Mouse (Mus musculus): ENCODE data around the gene Dcaf4. TPM values are rescaled to one million over a fixed set of nuclear protein-coding genes. Genes with fewer than 3 reads are reported as not detected.

Dcaf4 gene
- total RNA-seq (2022) = 10 to 100 TPM; 29.4 to 35.6 (median 30.6) TPM

DNA sequence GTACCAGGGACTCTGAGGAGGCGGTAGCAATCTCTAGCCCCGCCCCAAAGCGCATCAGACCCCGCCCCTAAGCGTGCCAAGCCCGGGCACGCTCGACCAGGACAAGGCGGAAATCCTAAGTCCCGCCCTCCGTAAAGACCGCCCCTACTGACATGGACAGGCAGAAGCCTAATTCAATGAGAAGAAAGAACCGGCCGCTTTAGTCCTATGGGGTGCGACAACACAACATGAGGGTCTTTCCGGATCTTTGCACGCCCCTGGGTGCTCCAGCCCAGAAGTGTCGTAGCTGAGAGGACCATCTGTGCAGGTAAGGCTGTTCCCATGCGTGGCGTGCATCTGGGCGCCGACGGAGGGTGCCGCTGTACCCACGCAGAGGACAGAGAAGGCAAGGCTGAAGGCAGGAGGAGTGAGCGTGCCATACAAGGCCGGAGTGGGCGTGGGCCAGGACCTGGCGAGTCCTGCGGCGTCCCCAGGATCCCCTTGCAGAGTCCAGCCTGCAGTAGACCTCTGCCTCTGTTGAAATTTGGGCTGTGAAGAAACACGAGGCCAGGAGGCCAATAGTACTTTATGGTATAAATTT lies at the start of gene Dcaf4:
TSS of gene Dcaf4 (plus strand) at position 156 of the 580 bp plus-strand sequence.
- peak; percentile 90 to 96 for DNase-seq (ENCODE audit: low spot score in 2 of 2)

DNA sequence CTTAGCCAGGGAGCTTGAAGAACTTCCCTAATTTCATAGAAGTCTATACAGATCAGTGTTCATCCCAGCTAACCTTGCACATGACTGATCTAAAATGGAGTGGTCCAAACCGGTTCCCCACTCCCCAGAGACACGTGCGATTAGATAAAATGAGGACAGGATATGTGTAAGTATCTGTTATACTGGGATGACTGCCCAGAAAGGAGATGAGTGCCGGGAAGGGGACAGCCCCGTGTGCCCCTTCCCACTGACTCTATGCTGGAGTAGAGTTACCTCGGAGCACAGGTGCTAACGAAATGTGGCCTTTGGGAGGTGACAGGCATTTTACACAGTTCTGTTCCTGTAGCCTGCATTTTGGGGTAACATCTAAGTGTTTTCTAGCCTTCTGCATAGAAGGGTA lies 48.5 kb upstream of the Dcaf4 start:
- no peak for DNase-seq (ENCODE audit: low spot score in 2 of 2)

DNA sequence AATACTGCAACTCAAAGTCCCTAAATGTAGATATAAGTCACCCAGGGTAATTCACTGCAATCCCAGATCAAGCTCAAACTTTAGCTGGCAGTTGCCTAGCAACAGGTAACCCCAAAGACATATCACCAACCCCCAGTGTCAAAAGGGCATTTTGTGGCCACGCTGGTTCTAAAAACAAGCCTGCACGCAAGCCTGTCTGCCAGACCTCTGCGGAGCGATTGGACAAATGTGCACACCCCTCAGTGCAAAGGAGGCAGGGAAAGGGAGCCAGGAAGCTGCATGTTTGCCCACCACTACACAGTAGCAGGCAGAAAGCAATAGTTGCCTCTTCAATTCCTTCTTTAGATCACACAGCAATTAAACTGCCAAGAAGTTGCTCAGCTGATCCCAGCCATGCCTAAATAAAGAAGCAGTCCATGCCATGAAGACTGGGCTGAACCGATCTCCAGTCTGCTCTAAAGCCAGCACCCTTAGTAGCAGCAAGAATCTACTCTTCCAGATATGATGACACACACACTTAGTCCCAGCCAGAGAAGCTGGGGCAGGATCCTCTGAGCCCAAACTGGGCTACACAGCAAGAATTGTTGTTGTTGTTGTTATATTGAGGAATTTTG lies 46.2 kb upstream of the Dcaf4 start:
- no peak for DNase-seq (ENCODE audit: low spot score in 2 of 2)

DNA sequence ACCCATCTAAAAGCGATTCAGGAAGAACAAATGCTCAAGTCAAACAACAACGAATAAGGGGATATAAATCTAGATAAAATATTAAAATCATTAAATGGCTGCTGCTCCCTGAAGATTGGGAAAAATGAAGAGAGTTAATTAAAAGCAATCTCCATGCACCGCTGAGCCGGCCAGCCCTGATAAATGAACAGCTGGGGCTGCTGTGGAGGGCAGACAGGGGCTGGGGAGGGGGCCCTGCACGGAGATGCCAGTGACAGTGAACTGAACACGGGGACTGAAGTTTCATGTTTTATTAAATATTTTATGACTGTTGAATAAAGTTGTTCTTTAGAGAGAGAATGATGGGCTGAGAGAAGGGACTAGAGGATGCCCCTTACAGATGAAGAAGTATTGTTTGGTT lies 44.8 kb upstream of the Dcaf4 start:
- no peak for DNase-seq (ENCODE audit: low spot score in 2 of 2)

DNA sequence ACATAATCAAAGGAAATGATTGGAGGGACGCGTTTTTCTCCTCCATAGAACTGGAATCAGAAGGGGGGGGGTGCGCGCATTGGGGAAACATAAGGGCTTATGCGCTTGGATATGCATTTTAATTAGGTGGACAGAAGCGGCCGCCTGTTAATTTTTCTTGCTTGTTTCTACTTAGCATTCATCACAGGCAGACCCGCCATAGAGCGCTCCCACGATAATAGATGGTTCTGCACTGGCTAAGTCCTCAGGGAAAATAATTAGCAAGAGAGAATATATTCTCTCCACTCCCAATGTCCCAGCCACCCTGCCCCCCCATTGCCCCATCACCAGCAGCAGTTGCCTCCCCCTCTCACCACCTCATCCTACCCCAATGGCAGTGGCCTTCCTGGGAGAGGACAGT lies 44.0 kb upstream of the Dcaf4 start:
- DNase-seq (ENCODE audit: low spot score in 2 of 2) = no peak

DNA sequence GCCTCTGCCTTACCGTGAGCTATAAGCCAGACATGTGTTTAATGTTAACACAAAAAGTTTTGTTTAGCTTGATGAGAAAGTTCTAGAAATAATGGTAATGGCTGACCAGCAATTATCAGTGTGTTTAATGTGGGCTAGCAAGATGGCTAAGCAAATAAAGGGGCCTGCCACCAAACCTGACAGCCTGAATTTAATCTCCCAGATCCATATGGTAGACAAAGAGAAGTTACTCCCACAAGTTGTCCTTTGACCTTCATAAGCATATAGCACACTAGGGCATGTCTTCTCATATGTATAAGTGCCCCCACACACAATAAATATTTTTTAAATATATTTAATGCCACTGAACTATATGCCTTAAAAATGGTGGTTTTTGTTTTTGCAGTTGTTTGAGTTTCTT lies 41.1 kb upstream of the Dcaf4 start:
- DNase-seq (ENCODE audit: low spot score in 2 of 2) = no peak

DNA sequence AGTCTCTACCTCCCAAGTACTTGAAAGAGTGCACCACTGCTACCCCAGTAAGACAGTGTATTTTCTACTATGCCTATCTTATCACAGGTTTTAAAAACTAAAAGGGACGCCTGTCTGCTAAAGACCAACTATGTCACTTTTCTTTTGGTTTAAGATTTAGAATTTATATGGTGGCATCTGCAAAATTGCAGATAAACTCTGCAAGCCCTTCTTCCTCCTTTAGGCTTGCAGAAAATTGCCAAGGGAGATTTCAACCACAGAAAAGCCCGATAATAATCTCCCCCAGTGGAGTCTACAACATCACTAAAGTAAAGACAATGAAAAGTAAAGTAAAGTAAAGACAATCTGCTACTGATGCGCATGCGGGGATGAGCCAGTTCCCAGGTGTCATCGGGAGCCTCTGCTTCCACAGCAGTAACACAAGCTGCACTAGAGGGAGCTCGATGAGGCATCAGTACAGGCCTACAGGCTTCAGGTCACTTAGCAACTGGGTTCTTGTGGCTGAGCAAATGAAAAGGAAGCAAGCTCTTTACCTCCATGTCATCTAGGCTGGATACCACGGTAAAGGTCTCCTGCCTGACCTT lies 40.4 kb upstream of the Dcaf4 start:
- no peak for DNase-seq (ENCODE audit: low spot score in 2 of 2)

DNA sequence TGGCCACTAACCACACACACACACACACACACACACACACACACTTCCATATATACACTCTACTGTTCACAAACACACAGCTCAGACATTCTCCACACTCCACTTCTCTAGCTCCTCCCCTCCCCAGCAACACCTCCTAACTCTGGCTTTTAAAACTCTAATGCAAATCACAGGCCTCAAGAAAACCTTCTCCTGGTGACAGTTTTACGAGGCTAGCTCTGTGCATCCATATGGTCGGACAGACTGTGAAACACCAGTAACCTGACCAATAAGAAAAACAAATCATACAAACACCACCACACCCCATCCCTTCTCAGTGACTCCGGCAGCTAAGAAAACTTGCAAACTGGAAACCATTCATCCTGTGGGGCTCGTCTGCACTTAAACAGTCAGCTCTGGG lies 38.8 kb upstream of the Dcaf4 start:
- no peak for DNase-seq (ENCODE audit: low spot score in 2 of 2)

DNA sequence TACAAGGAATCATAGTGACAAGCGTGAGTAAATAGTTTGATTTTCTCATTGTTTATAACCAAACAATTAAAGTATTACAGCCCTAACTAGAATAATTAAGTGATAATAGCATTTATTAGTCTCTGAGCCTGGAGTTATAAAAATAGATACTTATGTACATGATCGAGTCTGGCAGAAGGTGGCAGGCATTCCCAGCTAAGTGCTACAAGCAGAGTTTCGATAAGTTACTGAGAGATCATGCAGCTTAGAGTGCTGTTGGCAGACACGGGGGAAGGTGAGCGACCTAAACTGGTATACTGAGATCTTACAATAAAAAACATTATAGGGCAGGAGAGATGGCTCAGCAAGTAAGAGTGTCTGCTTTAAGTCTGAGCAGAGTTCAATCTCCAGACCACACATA lies 36.6 kb upstream of the Dcaf4 start:
- DNase-seq (ENCODE audit: low spot score in 2 of 2) = no peak

DNA sequence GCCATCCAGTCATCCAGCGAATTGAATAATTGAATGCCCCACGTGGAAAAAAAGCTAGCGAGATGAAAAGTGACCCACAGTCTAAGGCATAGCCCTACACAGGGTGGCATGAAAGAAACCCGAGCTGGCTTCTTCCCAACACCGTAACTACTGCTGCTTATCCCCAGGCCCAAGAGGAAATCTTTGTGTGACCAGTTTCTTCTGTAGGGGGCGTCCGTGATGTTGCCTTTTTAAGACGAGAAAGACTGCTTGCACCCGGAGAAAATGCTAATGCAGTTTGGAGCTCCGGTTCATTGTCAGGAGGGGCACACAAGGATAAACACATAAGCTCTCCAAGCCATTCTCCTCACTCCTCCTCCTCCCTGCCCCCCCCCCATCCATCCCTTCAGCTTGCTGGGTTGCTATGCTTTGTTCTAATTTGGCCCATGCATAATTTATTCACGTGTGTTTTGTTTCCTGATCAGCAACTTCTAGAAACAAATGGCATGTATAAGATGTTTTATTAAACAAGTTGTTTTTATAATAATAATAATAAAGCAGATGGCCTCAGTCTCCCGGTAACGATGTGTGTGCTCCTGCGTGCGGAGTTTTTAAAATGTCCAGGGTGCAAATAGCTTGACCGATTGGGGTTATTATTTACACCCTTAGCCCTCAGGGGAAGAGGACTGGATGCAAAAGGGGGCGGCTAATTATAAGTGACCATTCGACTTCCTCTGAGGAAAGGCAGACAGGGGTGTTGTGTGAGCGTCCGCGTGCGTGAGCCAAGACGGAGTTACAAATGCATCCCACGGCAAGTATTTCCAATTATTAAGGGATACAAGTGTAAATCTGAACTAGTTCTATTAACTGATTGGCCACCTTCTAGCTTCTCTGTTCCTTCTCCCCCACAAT lies 35.2 kb upstream of the Dcaf4 start:
- DNase-seq (ENCODE audit: low spot score in 2 of 2) = no peak

DNA sequence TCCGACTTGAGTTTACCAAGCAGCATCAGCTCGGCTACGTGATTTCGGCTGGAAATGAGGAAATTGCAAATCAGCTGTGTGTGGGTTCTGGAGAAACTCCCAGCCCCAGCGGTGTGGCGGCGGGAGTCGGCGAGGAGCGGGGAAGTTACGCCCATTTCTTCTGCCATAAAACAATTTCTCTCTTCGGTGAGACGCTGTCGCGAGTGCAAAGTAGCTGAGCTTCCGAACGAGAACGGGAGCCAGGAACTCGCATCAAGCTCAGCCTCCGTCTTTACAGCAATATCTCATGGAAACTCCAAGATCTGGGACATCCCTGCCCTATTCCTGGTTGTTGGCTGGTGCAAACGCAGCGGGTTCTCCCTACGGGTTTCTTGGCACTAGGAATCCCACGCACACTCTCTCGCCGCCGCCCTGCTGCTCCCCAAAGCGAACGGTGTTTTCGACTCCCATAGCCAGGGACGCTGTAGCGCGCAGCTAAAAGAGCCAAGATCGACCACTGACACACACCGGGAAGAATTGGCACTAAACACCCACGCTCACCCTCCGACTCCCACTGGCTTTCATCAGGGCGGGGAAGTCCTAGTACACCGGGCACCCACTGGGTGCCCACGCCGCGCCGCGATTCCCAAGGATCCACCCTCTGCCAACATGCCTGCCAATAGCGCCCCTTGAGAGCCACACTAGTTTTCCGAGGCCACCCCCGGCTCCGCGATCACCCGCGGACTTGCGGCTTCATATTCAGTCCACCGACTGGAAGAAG lies 34.2 kb upstream of the Dcaf4 start:
- peak; percentile 28 to 51 for DNase-seq (ENCODE audit: low spot score in 2 of 2)

DNA sequence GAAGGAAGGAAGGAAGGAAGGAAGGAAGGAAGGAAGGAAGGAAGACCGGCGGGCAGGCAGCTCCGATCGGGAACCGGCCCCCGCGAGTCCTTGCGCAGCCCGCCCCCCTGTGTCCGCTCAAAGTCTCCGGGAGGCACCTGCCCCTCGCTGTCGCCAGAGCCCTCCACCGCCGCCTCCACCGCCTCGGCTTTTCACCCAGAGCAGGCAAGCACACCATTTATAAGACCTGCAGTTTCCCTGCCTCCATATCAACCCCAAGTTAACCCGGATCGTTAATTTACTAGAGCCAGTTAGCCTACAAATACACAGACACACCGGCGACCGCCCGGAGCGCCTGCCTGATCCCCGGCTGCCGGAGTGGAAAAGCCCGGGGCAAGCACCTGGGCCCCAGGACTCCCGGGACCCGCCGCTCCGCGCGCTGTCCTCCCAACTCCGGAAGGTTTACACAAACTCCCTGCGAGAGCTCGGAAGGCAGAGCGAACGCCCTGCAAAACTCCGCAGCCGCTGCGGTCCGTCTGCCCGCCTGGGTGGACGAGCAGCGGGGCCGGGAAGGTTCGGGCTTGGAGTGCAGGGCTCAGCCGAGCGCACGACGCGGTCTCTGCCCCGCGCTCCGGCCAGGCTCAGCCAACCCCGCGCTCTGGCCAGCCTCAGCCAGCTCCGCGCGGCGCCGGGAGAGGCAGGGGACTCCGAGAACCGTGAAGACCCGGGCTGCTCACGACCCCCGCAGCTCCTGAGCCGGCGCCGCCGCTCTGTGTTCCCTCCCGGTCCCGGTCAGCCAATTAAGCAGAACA lies 33.4 kb upstream of the Dcaf4 start:
- DNase-seq (ENCODE audit: low spot score in 2 of 2) = peak in 1 of 2 experiments; percentile 18

DNA sequence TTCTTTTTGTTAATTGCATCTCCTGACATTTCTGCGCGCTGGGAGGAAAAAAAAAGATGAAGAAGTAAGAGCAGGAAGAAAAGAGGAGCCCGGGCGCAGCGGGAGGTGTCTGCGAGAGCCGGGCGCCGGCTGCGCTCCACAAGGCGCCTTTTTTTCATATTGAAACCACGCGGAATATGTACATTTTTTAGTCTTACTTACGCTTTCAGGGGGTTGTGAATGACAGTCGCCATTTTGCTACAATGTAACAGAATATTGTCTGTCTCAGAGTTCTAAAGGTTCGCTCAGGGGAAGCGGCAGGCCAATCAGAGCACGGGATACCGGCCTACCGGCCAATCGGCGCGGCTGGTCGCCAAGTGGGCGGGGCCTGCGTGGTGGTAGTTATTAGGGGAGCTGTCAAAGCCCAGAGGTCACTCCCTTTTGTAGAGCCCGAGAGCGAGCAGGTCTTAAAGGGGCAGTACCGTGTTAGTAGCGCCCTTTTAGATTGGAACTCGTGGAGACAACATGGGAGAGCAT lies 32.7 kb upstream of the Dcaf4 start, which contains the start of gene Dpf3:
TSS of gene Dpf3 (minus strand) at position 241 of the 516 bp plus-strand sequence.
- peak; percentile 93 to 95 for DNase-seq (ENCODE audit: low spot score in 2 of 2)

DNA sequence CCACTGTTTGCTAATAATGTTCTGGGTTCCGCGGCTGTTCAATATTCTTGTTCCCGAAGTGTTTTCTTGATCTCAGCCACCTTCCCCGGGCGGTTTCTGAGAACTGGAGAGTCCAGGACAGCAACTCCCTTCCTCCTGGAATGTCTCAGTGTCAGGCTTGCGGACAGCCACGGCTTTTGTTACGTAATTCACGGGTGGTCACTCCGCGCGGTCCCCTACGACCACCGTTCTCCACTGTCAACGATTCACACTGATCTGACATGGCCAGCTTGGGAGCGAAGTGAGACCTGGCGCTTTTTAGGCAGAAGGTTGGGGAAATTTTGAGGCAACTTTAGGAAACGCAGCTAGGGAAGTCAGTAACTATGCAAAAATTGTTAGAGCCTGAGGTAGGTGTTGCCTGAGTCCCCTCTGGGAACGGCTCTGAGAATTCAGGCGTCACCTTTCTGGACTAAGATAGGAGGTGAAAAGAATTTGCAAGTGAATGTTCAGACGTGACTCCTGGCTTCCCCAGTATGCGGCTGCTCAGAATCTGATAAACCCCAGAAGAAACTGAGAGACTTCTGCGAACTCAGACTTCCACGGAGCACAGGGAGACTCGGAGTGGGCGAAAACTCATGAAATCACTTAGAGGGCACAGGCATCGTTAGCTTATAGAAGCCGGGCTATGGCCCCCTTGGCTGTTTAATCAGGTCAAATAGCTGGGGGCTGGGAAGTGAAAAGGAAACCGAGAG lies 31.9 kb upstream of the Dcaf4 start:
- DNase-seq (ENCODE audit: low spot score in 2 of 2) = no peak

DNA sequence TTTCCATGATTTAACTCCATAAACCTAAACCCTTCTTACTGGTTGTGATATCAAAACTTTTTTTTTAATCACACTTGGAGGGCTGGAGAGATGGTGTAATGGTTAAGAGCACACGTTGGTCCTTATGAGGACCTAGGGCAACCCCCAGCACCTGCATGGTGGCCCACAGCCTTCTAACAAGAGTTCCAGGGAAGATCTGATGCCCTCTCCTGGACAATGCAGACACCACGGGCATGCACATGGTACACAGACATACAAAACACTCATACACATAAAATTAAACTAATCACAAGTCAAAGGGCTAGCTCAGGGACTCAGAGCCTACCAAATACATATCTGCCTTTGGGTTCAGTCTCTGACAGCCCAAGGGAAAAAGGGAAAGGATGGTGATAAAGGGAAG lies 30.5 kb upstream of the Dcaf4 start:
- no peak for DNase-seq (ENCODE audit: low spot score in 2 of 2)

DNA sequence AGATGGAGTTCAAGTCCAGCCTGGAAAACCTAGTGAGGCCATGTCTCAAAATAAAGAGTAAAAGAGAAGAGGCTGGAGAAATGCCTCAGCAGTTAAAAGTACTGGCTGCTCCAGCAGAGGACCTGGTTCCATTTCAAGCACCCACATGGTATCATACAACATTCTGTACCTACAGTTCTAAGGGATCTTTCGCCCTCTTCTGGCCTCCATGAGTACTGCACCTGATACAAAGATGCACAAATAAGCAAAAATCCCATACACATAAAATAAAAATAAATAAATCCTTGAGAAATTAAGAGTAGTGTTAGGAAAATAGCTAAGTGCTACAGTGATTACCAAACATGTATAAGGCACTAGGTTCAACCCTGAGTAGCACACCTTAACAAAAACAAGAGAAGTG lies 28.7 kb upstream of the Dcaf4 start:
- no peak for DNase-seq (ENCODE audit: low spot score in 2 of 2)

DNA sequence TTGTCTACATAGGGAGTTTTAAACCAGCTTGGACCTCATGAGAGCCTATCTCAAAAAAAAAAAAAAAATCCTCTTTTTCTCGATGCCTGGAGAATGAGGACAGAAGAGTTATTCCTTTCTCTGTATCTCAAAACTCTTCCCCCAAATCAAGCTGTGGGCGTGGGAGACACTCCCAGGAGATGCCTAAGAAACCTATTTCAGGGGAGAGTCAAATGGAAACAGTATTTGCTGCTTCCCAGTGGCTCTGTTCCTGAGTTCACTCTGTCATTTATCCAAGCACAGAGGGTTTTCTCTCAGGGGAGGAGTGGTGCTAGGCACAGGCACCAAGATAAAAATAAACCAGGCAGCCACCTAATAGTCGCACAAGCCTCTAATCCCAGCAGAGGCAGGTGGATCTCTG lies 27.5 kb upstream of the Dcaf4 start:
- DNase-seq (ENCODE audit: low spot score in 2 of 2) = no peak

DNA sequence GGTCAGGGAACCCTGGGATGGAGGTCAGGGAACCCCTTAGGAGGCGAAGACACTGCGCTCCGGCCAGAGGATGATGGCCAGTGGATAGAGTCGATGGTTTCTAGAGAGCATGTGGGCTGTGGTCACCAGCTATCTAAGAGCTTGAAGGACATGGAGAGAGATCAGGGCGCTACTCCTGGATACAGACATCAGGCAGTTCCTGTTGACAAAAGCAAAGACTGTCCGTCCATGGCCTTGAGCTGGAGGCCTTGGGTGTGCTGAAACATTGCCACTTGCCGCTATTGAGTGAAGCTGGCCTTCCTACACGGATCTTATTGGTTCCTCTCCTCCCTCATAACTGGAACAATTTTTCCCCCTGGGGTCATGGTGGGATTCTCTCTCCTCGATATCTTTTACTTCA lies 26.1 kb upstream of the Dcaf4 start:
- no peak for DNase-seq (ENCODE audit: low spot score in 2 of 2)

DNA sequence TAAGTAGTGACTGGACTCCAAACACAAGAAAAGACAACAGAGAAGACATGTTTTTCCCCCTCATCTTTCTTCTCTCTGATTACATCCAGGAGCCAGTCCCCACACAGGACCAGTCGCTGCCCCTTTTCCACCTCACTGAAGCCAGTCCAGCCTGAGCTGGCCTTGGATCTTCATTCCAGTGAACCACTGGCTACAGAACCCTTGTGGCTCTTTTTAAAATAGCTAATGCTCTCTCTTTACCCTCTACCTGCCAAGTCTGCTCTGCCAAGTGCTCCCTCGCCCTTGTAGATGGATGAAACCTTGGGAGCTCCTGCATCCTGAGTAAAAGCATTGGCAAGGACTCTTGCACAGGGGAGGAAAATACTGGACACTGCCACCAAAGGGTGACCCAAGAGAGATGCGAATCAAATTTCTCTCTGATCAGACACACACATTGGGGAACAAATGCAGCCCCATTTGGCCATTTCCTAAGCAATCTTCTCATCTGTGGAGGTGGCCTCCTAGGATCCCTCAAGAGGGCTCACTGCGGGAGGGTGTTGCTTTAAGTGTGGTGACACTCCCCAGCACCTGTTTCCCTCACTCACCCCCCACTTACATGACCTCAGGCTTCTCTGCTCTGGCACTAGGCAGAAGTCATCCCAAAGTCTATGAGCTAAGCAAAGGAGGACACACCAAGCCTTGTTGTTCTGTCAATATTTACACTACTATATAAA lies 24.9 kb upstream of the Dcaf4 start:
- no peak for DNase-seq (ENCODE audit: low spot score in 2 of 2)
